Mouse (Mus musculus): ENCODE measurements around the gene Galnt4.

DNA sequence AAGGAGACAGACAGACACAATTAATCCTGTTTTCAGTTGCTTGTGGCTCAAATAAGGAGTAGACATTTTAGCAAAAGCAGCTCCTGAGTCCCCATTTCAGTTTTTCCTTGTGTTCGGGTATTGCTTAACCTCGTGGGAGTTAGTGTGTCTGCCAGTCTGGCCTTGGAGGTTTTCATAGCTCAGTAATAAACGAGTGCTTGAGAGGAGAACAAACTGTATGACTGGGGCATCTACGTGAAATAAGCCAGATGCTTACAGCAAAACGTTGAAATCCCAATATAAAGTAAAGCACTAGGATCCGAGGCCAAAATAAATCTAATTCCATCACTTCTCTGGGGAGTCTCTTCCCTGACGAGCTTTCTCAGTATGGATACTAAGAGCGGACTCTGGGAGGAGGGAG, 37.7 kb downstream of the Galnt4 start:
- no peak for TF ChIP-seq CTCF (IDR thresholded peaks at IDR 0.05; ENCODE audit: low read depth)
- TF ChIP-seq EP300 (IDR thresholded peaks at IDR 0.05; ENCODE audit: low read depth) = no peak
